Mouse (Mus musculus) heart, adult 9 months (tissue): ENCODE results near the gene Sik1.

ENCODE experiments used
- DNase-seq, 2 experiments: peaks; one replicate each; pipeline ENCODE4 v3.0.0; 2022; ENCODE audit warnings: low spot score in 2 of 2

Sik1 gene

DNA sequence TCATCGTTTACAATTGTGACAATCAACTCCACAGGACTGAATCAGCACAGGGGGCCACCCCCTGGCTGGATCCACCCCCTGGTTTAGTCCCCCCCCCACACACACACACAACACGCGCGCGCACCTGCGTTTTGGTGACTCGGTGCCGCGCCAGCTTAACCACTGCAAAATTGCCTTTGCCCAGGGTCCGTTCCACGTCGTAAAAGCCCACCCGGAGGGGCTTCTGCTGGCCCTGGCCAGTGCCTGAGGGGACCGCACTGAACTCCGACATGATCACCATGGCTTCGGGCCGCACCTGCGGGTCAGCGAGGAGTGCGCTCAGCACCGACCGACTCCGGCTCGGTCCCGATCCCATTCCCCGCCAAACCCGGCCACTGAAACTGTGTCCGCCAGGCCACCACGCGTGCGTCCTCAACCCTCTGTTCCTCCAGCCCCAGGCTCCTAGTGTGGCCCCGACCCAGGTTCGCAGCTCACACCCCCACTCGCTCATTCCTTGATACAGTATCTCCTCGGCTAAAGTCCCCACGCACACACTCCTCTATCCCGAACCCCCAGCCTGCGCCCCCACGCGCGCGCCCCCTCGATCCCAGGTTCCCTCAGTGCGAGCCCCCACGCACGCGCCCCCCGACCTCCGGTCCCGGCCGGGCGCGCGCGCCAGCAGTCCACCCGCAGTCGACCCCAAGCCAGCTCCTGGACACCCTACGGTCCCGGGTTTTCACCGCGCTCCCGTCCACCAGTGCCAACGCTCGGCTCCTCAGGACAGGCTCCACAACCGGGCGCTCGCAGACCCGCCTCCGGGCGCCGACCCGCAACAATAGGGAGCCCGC is 621 bp downstream of the Sik1 start:
- DNase-seq = peak in 1 of 2 experiments; percentile 57

DNA sequence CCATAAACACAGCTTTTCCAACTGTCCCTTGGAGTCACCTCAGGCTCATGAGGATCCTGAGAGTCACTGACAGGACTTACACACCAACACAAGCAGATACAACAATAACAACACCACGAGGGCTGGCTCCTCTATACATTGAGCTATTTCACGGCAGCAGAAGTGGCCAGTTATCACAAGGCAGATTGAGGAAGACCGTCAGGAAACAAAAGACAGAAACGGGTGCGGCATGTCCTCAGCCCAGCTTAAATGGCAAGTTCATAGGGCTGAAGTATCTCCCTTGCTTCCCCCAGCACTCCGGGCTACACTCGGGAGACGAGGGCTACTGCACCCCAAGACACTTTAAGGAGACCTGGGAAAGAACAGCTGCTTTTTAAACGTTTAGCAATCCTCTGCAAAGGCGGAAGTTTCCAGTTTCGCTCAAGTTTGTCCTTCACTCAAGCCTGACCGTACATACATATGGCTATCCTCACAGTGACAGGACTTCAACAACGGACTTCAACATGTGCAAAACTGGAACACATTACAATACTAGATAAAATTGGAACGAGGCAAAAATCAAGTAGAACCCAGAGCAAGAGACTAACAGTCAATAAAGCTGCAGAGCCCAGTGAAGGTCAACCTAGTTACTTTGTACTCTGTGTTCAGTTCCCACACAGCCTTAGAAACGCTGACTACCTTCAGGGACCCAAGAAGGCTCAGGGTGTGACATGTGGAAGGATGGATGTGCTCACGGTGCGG is 2.0 kb downstream of the Sik1 start:
- DNase-seq = peak; percentile 51 to 56

DNA sequence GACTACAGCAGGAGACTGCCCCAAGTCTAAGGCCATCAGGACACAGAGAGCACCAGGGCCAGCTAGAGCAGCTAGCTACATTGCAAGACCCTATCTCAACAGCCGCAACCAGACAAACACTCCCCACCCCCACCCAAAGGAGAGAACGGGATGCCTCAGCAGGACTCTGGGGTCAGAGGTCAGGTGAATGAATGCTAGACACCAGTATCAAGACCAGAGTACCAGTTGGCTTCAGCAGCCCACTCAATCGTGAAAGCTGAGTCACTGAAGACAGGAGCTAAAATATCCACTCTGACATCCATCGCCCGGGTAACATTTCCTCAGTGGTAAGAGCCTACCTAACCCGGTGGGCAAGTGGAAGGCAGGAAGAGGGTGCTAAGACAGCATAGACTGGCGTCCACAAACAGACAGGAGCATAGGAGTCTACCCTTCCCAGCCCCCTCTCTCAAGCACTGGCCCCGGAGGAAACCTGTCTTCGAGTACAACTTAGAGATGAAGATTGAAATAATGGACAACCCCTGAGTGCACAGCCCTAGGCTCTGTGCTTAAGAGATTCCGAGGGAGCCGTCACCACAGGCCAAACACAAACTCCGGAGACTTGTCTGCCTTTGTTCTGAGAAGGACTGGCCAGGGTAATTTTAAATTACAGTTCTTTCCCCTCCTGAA is 2.7 kb downstream of the Sik1 start:
- DNase-seq = no peak

DNA sequence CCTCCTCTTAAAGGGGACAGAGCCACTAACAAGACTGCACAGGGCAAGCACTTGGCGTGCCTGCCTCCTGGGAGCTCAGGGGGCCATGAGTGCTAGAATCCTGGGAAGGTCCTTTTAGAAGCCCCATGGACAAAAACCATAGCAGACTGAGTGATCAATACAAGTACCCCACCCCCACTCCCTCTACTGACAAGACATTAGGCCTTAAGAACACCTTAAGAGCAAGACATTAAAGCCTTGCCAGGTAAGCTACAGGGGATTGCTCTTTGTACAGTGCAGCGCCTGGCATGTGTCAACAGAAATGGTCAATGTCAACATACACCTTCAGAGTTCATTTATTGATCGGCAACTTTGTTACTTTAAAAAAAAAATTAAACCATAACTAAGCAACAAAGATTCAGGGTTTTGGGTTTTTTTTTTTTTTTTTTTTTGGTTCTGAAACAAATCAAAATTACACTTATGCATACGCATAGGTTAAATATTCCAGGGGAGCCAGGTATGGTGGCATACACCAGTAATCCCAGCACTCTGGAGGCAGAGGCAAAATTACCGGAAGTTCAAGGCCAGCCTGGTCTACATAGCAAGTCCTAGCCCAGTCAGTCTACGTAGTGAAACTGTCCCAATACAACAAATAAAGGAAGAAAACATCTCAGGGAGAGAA is 3.7 kb downstream of the Sik1 start:
- DNase-seq = no peak

DNA sequence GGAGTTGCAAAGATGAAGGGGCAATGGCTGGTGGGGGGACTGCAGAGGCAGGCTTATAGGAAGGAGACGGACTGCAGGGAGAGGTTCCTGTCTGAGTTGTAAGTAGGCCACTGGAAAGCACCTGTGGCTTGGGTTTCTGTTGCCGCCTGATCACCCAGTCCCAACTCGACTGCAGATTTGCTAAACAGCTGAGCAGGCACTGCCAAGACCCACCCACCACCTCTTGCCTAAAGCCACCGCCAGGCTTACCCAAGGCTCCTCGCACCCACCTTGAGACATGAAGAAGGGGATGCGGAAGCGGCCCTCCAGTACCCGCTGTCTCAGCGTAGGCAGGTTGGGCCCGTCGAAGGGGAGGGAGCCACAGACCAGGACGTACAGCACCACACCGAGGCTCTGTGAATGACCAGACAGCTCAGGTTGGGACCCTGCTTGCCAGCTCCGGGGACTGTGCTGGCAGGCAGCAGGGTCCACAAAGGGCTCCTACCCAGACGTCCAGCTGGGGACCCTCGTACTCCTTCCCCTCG is 5.1 kb downstream of the Sik1 start:
- DNase-seq = no peak

DNA sequence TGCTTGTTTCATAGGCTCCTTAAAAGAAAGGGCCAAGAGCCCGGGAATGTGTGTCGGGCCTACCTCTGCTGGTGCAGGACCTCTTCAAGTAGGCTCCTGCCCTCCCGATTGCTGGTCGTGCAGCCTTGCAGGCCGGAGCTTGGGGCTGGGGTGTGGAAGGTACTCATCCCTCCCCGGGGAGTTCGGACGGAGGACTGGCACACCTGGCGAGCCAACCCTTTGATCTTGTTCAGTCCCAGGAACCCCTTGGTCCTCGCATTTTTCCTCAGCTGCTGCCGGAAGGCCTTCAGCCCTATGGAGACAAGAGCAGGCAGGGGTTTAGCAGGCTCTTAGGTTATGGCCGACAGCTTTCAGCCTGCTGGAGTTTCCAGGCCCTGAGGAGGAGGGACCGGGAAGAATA is 8.6 kb downstream of the Sik1 start:
- DNase-seq = no peak

DNA sequence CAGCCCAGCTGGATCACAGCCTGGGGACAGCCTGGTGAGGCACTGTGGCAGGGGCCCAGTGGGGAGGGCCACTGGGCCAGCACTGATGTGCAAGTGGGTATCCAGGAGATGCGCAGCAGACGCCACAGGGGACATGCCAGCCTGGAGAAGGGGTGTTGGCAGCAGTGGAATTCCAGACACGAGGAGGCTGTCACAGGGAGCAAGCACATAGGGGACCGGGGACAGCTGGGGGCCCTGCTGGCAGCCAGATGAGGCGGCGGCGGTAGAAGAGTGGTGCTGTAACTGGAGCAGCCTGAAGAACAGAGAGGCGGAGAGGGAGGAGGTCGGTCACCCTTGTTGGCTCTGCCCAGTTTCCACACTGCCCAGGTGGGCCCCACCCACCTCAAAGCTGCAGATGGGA is 9.3 kb downstream of the Sik1 start:
- no peak for DNase-seq

DNA sequence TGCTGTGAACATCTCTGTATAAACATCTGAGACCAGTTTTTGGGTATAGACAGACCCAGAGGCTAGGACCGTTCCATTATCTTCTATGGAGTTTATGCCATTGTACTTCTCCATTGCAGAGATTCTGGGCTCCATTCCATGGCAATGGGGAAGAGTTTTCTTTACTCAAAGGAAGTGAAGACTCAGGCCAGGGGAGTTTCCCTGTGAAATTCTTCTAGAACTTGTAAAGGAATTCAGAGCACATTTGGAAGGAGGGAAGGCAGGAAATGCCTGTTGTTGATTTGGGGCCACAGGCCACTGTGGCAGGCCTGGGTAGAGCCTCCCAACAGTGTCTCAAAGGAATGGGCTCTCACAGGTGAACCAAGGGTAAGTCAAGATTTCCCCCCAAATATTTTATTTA is 11.7 kb downstream of the Sik1 start:
- no peak for DNase-seq

DNA sequence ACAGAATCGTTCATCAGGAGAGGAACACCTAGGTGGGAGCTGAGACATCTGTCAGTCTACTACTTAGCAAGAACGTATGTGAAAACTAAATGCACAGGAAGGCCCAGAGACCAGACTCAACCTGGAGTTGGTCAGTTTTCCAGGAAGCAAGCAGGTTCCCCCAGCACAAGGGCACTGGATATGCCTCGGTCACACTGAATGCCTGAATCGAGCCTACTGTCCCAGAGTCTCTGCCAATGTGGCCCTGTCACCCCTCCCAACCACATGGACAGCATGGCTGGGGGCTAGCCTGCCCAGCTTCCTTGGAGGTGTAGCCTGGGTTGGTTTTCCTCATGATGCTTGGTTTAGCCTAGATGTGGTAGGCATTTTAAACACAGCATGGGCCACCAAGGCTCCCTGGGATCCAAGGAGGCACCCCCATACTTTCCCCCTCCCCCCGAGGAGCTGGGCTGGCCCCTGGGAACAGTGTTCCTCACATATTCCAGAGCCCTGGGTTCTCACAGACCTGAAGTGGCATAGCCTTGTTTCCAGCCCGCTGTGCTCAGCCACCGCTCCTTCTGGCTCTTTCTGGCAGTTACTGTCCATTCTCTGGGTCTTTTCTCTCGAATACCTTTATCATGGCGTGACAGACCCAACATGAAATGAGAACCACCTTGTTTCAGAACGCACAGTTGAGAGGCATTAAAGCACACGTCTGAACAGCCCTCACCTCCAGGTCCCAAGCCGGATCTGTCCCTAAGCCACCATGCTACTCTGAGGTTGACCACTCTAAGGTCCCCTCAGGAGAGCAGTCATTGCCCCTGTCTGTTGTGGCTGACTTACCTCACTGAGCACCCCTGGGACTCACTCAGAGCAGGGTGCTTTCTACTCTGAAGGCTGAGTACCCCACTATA is 12.4 kb downstream of the Sik1 start:
- no peak for DNase-seq

DNA sequence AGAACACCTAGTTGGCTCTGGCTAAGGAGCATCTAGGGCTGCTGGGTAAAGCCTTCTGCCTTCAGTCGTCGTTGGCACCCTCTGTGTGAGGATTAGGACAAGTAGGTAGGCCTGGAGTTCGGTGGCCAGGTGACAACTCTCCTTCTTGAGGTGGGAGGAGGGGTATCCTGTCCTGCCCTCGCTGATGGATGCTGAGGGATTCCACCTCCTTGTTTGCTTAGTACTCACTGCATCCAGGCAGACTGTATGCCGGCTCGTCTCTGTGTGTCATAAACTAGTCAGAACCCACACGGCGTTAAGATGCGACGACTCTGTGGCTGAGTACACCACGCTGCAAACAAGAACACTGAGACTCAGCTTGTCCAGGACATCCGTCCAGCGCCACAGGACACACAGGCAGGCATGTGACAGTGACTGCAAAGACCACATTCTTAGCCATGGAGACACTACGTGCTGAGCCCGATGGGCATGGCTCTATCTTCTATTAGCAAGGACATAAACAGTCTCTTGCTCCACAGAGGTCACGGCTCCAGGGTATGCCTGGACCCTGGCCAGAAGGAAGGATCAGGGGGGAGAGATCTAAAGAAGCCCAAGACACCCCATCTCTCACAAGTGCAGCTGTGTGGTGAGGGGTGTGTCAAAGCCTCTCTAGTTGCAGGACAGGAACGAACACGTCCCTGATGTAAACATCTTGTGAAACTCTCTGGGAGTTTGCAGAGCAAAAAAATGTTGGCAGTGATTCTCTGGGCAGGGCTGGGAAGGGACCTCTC is 13.6 kb downstream of the Sik1 start:
- no peak for DNase-seq

DNA sequence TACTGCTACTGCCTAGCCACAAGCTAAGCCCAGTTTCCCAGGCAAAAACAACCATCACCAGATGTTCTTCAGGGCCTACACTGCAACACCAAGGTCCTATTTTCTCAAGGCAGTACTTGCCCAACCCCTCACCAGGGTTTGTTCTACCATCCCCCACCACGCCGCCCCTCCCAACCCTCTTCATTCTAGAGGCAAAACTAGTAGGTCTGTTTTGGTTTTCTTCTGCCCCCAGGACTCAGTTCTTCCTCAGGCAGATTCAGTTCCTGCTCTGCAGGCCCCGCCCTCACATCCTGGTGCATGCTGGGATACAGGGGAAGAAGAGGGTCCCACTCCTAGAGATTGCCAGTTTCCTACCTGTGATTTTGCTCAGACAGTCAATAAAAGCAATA is 14.2 kb downstream of the Sik1 start:
- DNase-seq = no peak

DNA sequence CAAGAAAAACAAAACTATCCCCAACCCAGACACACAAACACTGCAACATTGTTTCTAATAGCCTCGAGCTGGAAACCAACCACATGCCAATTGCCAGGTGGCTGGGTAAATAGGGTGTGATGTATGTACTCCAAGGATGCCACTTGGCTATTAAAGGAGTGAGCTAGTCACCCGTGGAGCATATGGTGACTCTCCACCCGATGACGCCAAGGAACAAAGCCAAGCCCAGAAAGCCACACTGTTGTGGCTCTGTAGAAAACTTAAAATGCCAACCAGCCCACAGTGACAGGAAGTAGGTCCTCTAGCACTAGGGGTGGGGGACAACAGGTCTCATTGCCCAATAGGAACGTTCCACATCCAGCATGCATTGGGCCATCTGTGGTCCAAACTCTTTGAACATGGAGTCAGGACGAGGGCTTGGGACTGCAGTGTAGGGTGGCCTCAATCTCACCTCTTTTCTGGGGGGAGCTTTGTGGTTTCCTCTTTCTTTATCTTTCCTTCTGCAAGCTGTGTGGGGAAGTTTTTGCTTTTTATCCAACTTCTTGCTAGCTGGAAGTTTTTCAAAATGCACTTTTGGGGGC is 15.1 kb downstream of the Sik1 start:
- no peak for DNase-seq

DNA sequence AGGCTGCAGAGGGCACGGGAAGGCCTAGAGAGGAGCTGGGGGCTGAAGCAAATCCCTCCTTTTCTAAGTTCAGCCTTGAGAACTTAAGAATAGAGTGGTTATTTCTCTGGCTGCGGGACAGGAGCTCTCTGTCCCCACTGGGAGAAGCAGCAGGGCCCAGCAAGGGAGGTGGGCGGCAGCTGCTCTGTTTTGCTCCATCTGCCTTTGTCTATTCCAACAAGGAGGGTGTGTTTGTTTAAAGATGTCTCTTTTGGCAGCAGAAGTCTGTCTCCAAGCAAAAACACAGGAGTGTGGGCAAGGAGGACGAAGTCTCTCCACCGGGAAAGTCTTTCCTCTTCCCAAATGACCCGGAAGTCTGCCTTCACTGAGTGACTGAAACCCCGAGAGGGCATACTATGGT is 18.8 kb downstream of the Sik1 start:
- no peak for DNase-seq

DNA sequence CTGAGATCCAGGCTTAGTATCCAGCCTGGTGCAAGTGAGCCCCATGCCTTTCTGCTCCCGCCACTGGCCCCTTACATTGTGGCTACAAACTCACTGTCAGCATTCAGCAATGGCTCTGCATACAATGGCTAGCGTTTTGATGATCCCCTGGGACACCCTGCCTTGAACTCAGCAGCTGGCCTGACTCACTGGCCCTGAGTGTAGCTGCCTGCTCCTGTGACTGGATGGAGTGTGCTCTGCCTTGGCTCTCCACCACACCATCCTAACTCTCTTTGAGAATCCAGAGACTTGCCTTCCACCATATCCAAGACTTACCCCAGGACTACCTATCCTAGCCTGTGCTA is 19.4 kb downstream of the Sik1 start:
- no peak for DNase-seq

DNA sequence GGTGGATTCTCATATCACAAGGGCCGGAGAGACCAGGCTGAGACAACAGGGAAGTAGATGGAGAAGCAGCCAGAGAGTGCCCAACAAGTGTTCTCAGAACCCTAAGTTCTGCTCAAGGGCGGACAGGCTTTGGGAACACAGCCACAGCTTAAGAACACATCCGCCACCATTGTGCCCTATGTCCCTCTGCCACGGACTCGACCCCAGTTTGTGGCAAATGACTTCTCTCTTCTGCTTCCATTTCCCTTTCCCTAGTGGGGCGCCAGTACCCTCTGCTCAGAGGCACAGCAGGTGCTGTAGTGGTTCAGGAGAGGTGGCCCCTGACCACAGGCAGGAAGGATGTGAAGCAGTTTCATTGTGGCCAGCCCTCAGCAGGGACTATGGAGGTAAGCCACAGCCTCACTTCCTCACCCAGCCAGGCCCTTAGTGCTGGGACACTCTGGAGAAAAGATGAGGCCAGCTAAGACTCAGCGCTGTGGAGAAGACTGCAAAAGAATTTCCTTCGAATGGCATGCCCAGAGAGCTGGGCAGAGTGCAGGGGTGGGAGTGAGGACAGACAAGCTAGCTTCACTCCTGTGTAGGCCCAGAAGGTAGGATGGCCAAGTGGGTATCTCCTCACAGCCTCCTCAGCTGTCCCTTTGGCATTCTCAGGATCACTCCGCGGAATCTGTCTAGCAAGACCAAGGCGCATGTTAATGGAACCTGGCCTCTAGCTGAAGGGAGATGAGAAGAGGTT is 19.9 kb downstream of the Sik1 start:
- DNase-seq = no peak

DNA sequence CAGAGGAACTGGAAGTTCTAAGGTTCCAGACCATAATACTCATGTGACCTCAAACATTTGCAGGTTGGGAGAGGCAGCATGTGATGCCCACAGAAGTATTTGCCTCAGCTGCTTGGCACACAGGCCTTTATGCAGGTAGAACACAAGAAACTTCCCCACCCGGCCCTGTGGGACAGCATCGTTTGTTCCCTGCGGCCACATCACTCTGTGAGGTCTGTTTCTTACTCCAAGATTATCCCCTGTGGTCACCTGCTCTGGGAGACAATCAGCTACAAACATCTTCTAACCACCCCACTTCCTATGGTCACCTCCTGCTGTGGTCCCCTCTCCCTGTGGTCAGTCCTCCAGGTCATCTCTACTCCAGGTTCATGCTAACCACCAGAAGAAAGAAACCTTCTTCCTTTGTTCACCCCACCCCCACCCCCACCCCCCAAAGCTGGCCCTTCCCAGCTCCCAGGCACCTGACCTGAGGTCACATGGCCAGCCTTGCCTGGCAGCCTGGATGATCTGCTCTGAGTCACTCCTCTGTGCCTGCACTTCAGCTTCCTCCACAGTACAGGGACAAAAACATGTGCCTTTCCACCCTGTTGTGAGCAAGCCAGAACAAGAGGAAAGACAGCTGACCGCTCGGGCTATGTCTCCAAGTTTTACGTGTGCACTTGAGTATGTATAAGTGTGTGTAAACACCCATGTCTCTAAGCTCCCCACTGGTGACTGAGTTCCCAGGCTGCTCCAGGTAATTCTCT is 21.1 kb downstream of the Sik1 start:
- DNase-seq = peak; percentile 71 to 79

DNA sequence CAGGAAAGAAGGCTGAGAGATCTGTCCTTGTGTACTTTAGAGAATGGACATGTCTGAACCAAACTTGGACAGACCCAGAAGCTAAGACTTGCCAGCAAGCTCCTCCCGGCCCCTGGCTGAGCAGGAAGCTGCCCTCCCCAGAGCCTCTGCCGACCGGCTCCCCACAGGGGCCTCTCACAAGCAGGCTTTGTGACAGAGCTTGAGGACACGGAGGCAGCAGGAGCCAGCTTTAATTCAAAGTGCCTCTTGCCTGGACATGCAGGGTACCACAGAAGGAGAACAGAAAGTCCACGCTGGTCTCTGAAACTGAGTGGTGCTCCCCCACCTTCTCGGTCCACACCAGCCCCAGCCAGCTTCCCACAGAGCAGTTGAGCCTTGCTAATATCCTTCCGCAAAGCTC is 21.9 kb downstream of the Sik1 start:
- no peak for DNase-seq

DNA sequence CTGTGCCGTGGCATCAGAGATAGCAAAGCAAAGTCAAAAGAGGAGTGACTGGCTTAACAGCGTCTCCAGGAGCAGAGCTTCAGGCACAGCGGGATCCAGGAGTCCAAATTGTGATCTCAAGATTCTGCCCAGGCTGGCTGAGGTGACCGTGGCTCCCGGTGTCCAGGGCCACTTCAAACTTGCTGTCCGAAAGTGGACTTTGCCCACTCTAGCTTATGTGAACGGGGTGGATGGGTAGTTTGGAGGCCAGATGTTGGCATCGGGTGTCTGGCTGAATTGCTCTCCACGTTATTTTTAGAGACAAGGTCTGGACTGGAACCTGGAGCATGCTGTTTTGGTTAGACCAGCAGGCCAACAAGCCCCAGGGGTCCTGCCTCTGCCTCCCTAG is 23.0 kb downstream of the Sik1 start:
- no peak for DNase-seq
